Mouse (Mus musculus) forebrain, embryonic 12.5 days (tissue): Measurements from ENCODE around the gene Prdx6b. TPM values are rescaled to one million over a fixed set of nuclear protein-coding genes. Genes with fewer than 3 reads are reported as not detected.

ENCODE experiments used
- ATAC-seq: fragments of 200-750 bp; cut with Nextera tagmentation; 2 replicates; pipeline ENCODE4 v1.8.0; 2017; ENCODE audit warnings: moderate TSS enrichment; ENCODE audit not compliant: low FRiP score
- H3K27ac ChIP-seq: fragments of 300-500 bp; sonication (generic); 2 replicates; pipeline ENCODE4 v1.5.1; 2016; ENCODE audit warnings: mild to moderate bottlenecking
- H3K27me3 ChIP-seq: fragments of 300-500 bp; sonication (generic); 2 replicates; pipeline ENCODE4 v1.6.1; 2016; ENCODE audit warnings: mild to moderate bottlenecking
- H3K36me3 ChIP-seq: fragments of 300-500 bp; sonication (generic); replicated peaks from 2 replicates; pipeline ENCODE4 v1.6.1; 2016; ENCODE audit warnings: mild to moderate bottlenecking
- H3K4me1 ChIP-seq: fragments of 300-500 bp; sonication (generic); 2 replicates; pipeline ENCODE4 v1.6.1; 2016
- H3K4me2 ChIP-seq: fragments of 300-500 bp; sonication (generic); 2 replicates; pipeline ENCODE4 v1.6.1; 2016; ENCODE audit warnings: mild to moderate bottlenecking, moderate library complexity
- H3K4me3 ChIP-seq: fragments of 300-500 bp; sonication (generic); replicated peaks from 2 replicates; pipeline ENCODE4 v1.5.1; 2016; ENCODE audit warnings: mild to moderate bottlenecking
- H3K9ac ChIP-seq: fragments of 300-500 bp; sonication (generic); 2 replicates; pipeline ENCODE4 v1.6.1; 2016; ENCODE audit warnings: mild to moderate bottlenecking
- H3K9me3 ChIP-seq: fragments of 300-500 bp; sonication (generic); 2 replicates; pipeline ENCODE4 v1.6.1; 2016
- WGBS: fragments of 180-500 bp; shearing (Covaris S2); methylation state at CpG from one replicate; pipeline ENCODE4 v1.1.7; 2016; 5-methylcytosine and 5-hydroxymethylcytosine counted together
- polyA plus RNA-seq: library from polyadenylated mRNA; unstranded; fragments of >200 nt; fragmentation: Nextera tagmentation; extraction: Ambion mirVana; gene quantifications from 2 replicates; pipeline ENCODE4 v1.2.1, GENCODE M21; 2016

Gene Prdx6b
- polyA plus RNA-seq, 1 experiment from 2014 or later: not detected

- no peaks in the 10 kb centered on the region for H3K9me3 ChIP-seq
- H3K4me1 ChIP-seq: no peaks in the 10 kb centered on the region
- no peak overlapping the region for H3K9ac ChIP-seq
- no peak for ATAC-seq
- no peak overlapping the region for H3K4me2 ChIP-seq
- H3K27me3 ChIP-seq: no peaks in the 10 kb centered on the region
- H3K36me3 ChIP-seq: peaks cover 53% of the 10 kb centered on the region
- no peak overlapping the region for H3K27ac ChIP-seq
- 93% methylated on average over 7 of the region's 7 CpGs for WGBS
- no peak overlapping the region for H3K4me3 ChIP-seq
Observed at GRCm38 (mm10) chr2:80328961-80329653, 36.8 kb downstream of the Prdx6b start.

- ATAC-seq: no peak
- WGBS: 96% methylated on average over 9 of the region's 9 CpGs
- Histone ChIP-seq H3K27ac (no peak overlapping the region), H3K4me1 (no peaks in the 10 kb centered on the region), H3K9ac (no peak overlapping the region), H3K4me3 (no peak overlapping the region), H3K27me3 (no peaks in the 10 kb centered on the region), H3K36me3 (peaks cover 73% of the 10 kb centered on the region), H3K4me2 (no peak overlapping the region), H3K9me3 (no peaks in the 10 kb centered on the region)
Observed at GRCm38 (mm10) chr2:80340537-80340936, 48.3 kb downstream of the Prdx6b start.

Other genes with a start within 250 kb of the Prdx6b start
- 2.5 and 3.7 TPM in 2 replicates for gene Pde1a, start 163.0 kb upstream of the Prdx6b start, polyA plus RNA-seq
- 80.4 and 80.8 TPM in 2 replicates for gene Dnajc10, start 23.0 kb downstream of the Prdx6b start, polyA plus RNA-seq
- gene Frzb, start 155.2 kb downstream of the Prdx6b start, polyA plus RNA-seq: 8.8 and 11.5 TPM in 2 replicates